Mouse (Mus musculus) colon, adult 2 months (tissue): ENCODE results near the gene Eddm3b. TPM values are rescaled to one million over a fixed set of nuclear protein-coding genes. Genes with fewer than 3 reads are reported as not detected.

Source experiments
- polyA plus RNA-seq: library from polyadenylated mRNA; depleted of rRNA; stranded (reverse); fragments of >200 nt; gene quantifications from 2 replicates; pipeline ENCODE4 v1.2.3, GENCODE M21; 2012; rRNA removed

Eddm3b gene
- polyA plus RNA-seq: not detected in 2 replicates

GRCm38 (mm10) chr14:51113916-51114560 is at the start of gene Eddm3b:
Eddm3b (plus strand) TSS chr14:51114426.

GRCm38 (mm10) chr14:51074335-51074734 is 39.9 kb upstream of the Eddm3b start, which contains the start of gene Olfr750:
Olfr750 (minus strand) TSS chr14:51074435.

GRCm38 (mm10) chr14:51090921-51091900 is 23.0 kb upstream of the Eddm3b start, which contains the start of the genes Rnase4 and Ang:
Rnase4 (plus strand) TSS chr14:51091077.
Ang (plus strand) TSS chr14:51091150.

GRCm38 (mm10) chr14:51146685-51147084 is 32.5 kb downstream of the Eddm3b start, which contains the start of gene Rnase1:
Rnase1 (minus strand) TSS chr14:51146785.

DNA sequence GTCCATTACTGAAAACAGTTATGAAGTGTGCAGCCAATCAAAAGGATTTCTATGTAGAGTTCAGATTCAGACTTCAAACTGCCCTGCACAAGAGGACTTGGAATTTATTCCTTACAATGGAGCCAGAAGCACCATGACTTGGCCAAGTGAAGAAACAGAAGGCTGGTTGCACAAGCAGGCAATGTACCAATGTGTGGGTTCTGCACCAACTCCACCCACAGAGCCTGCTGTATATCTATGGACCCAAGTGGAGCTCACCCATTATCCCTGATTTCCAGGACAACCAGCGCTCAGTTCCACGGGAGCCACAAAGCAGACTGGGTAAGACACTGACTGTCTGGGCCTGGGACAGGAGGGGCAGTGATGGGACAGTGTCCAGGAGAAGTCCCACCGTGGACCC is 47.8 kb downstream of the Eddm3b start, which contains the start of gene Rnase2b:
Rnase2b (plus strand) TSS at position 285 of the 400 bp plus-strand sequence.

Other genes starting within 250 kb of the Eddm3b start
- gene Tep1, start 243.9 kb upstream of the Eddm3b start, polyA plus RNA-seq: 89.0 and 100 TPM in 2 replicates
- 0.62 TPM in 2 replicates for gene Klhl33, start 216.9 kb upstream of the Eddm3b start, polyA plus RNA-seq
- 105 and 129 TPM in 2 replicates for gene Osgep, start 189.5 kb upstream of the Eddm3b start, polyA plus RNA-seq
- gene Apex1, start 189.5 kb upstream of the Eddm3b start, polyA plus RNA-seq: 15.1 and 17.7 TPM in 2 replicates
- gene Pip4p1, start 183.6 kb upstream of the Eddm3b start, polyA plus RNA-seq: 108 and 127 TPM in 2 replicates
- 31.4 and 31.9 TPM in 2 replicates for gene Pnp, start 183.3 kb upstream of the Eddm3b start, polyA plus RNA-seq
- gene Gm49342, start 169.9 kb upstream of the Eddm3b start, polyA plus RNA-seq: 8.0 and 8.9 TPM in 2 replicates
- gene Pnp2, start 158.4 kb upstream of the Eddm3b start, polyA plus RNA-seq: 6.9 and 7.1 TPM in 2 replicates
- not detected in 2 replicates for gene Rnase10, start 106.7 kb upstream of the Eddm3b start, polyA plus RNA-seq
- not detected in 2 replicates for gene Rnase9, start 72.6 kb upstream of the Eddm3b start, polyA plus RNA-seq
- not detected in 2 replicates for gene Rnase11, start 64.3 kb upstream of the Eddm3b start, polyA plus RNA-seq
- not detected in 2 replicates for gene Rnase12, start 56.8 kb upstream of the Eddm3b start, polyA plus RNA-seq
- not detected in 2 replicates for gene Olfr750, start 40.0 kb upstream of the Eddm3b start, polyA plus RNA-seq
- gene Rnase4, start 23.3 kb upstream of the Eddm3b start, polyA plus RNA-seq: 189 and 208 TPM in 2 replicates
- 36.2 and 45.6 TPM in 2 replicates for gene Ang, start 23.3 kb upstream of the Eddm3b start, polyA plus RNA-seq
- gene Rnase6, start 9.5 kb downstream of the Eddm3b start, polyA plus RNA-seq: 2.6 and 4.4 TPM in 2 replicates
- 0.93 and 816 TPM in 2 replicates for gene Rnase1, start 32.4 kb downstream of the Eddm3b start, polyA plus RNA-seq
- gene Rnase2b, start 47.8 kb downstream of the Eddm3b start, polyA plus RNA-seq: 0.28 and 0.32 TPM in 2 replicates
- gene Ang2, start 84.7 kb downstream of the Eddm3b start, polyA plus RNA-seq: not detected in 2 replicates
- gene Ear14, start 89.0 kb downstream of the Eddm3b start, polyA plus RNA-seq: not detected in 2 replicates
- gene Rnase2a, start 141.7 kb downstream of the Eddm3b start, polyA plus RNA-seq: not detected in 2 replicates
- gene Gm7247, start 247.3 kb downstream of the Eddm3b start, polyA plus RNA-seq: not detected in 2 replicates